Mouse (Mus musculus) hindlimb bud, embryonic 11.5 days (tissue): ENCODE measurements around the gene Hmgb1.

ENCODE experiments used
- DNase-seq: peaks from one replicate; pipeline ENCODE4 v3.0.0-alpha.2; 2012; ENCODE audit warnings: low read depth, low spot score; ENCODE audit errors: extremely low spot score

Hmgb1 gene

GRCm38 (mm10) chr5:149031199-149031750 is 153.0 kb downstream of the Hmgb1 start:
- no peak for DNase-seq

- DNase-seq = no peak
Observed at GRCm38 (mm10) chr5:149030103-149030502, 154.2 kb downstream of the Hmgb1 start.

GRCm38 (mm10) chr5:149028394-149028793 is 155.9 kb downstream of the Hmgb1 start:
- no peak for DNase-seq

- DNase-seq = no peak
Observed at GRCm38 (mm10) chr5:149027389-149027788, 156.9 kb downstream of the Hmgb1 start.

- DNase-seq = no peak
Observed at GRCm38 (mm10) chr5:149021120-149021519, 163.2 kb downstream of the Hmgb1 start.

- DNase-seq = no peak
Observed at GRCm38 (mm10) chr5:149020681-149021062, 163.6 kb downstream of the Hmgb1 start.

GRCm38 (mm10) chr5:149020059-149020680 is 164.1 kb downstream of the Hmgb1 start:
- DNase-seq = no peak

GRCm38 (mm10) chr5:149017666-149018415 is 166.4 kb downstream of the Hmgb1 start:
- no peak for DNase-seq

GRCm38 (mm10) chr5:149017181-149017580 is 167.1 kb downstream of the Hmgb1 start:
- no peak for DNase-seq

GRCm38 (mm10) chr5:149016261-149016660 is 168.0 kb downstream of the Hmgb1 start:
- DNase-seq = no peak

- DNase-seq = no peak
Observed at GRCm38 (mm10) chr5:149015335-149016201, 168.7 kb downstream of the Hmgb1 start.

- no peak for DNase-seq
Observed at GRCm38 (mm10) chr5:149014600-149015268, 169.6 kb downstream of the Hmgb1 start.

GRCm38 (mm10) chr5:149013817-149014508 is 170.3 kb downstream of the Hmgb1 start:
- DNase-seq = no peak

GRCm38 (mm10) chr5:149009111-149009510 is 175.2 kb downstream of the Hmgb1 start:
- no peak for DNase-seq

GRCm38 (mm10) chr5:149007295-149007646 is 177.0 kb downstream of the Hmgb1 start:
- no peak for DNase-seq

- DNase-seq = peak; percentile 89
Observed at GRCm38 (mm10) chr5:149006362-149007294, 177.7 kb downstream of the Hmgb1 start.

- DNase-seq = no peak
Observed at GRCm38 (mm10) chr5:149005701-149006361, 178.5 kb downstream of the Hmgb1 start.

GRCm38 (mm10) chr5:149005083-149005482 is 179.2 kb downstream of the Hmgb1 start:
- DNase-seq = no peak

GRCm38 (mm10) chr5:149003137-149003536 is 181.2 kb downstream of the Hmgb1 start:
- DNase-seq = no peak
